ENCODE assay signal across 20 mouse cellular contexts in genomic region chr8:83103968-83104367, GRCm38 (mm10).
A peak's percentile ranks its signal among the peaks of the same experiment; 100 is the strongest.
DNase-seq lines count a peak whose midpoint lies in the region; ATAC-seq and TF ChIP-seq lines count a peak whose summit lies in the region.
"Had no signal": no experiment of that assay in that cellular context is flagged by ENCODE, and none has a peak within 500 bp of the region (broad histone marks: within the 10 kb centered on the region; RNA-seq: fewer than 3 reads in every experiment).

No protein-coding gene starts in this region.

- no peak overlapping the region for H3K27ac ChIP-seq in liver, adult 2 months (replicated peaks; ENCODE audit: insufficient read depth, low read depth, low read length)
- H3K27ac ChIP-seq in CH12.LX (ENCODE audit: insufficient read depth, low read depth) = no peak overlapping the region
- peak overlapping the region; percentile 94 for H3K27ac ChIP-seq in macrophage
- H3K27ac ChIP-seq: embryonic facial prominence, embryonic 15.5 days; forebrain, embryonic 10.5 days; gastrocnemius, adult 2 months; heart, embryonic 13.5 days; hindbrain, embryonic 15.5 days had no signal

- dilution Hi-C loops in CH12.LX (cut with MboI; ENCODE audit: extremely low pct_ligation_motif_present, extremely low pct_unique_long_range_greater_than_20kb, low sequenced_read_pairs) = no loop called here

- peak; percentile 48; the same call in 1 of the 2 replicates for ATAC-seq in neutrophil, adult 5-6 weeks (ENCODE audit: extremely low read depth, insufficient number of reproducible peaks, low FRiP score, poor library complexity, severe bottlenecking)
- ATAC-seq: forebrain, embryonic 14.5 days had no signal

- peak; percentile 60; the same call in 1 of the 2 replicates for TF ChIP-seq EP300 in CH12.LX (IDR thresholded peaks at IDR 0.05; ENCODE audit: low read length)

- DNase-seq in liver, adult 2 months (ENCODE audit: extremely low read depth, low read depth, low spot score) = peak; percentile 29
- DNase-seq in liver (no peak), CH12.LX (ENCODE audit: extremely low read depth) (no peak)
- no peak for DNase-seq in urinary bladder, postnatal 25 days (ENCODE audit: low spot score)
- no peak for DNase-seq in adrenal gland, adult 18-20 months (ENCODE audit: low spot score in 2 of 2)
- no peak for DNase-seq in gastrocnemius, postnatal 25 days
- DNase-seq: adrenal gland, postnatal 14 days; cerebellum, adult 2 months; cerebellum, postnatal 10 days; embryo, embryonic 11 days; gastrocnemius, adult 2 months; heart, postnatal 36 days had no signal

- in situ Hi-C loops in CH12.LX (cut with MboI; ENCODE audit: low pct_ligation_motif_present, low pct_unique_long_range_greater_than_20kb, low sequenced_read_pairs) = loop anchor here (5.0 kb wide), 1 partner anchor 73 kb away; no protein-coding TSS in a partner anchor

- no peak overlapping the region for H3K4me3 ChIP-seq in liver, adult 2 months (ENCODE audit: insufficient read depth, low read depth, low read length)
- H3K4me3 ChIP-seq in CH12.LX (replicated peaks in 1 of 3; ENCODE audit: low read depth in 2 of 3, low read length in 2 of 3, poor library complexity in 1 of 3) = no peak overlapping the region
- H3K4me3 ChIP-seq in macrophage (ENCODE audit: inconsistent target) = no peak overlapping the region
- H3K4me3 ChIP-seq: embryonic facial prominence, embryonic 15.5 days; erythroblast, embryonic 14.5 days; forebrain, embryonic 10.5 days; gastrocnemius, adult 2 months; heart, embryonic 13.5 days; hindbrain, embryonic 15.5 days had no signal

- no peaks in the 10 kb centered on the region for H3K79me2 ChIP-seq in liver, adult 2 months (ENCODE audit: control insufficient read depth, insufficient read depth, low read length)
- H3K79me2 ChIP-seq in CH12.LX (replicated peaks; ENCODE audit: control insufficient read depth, extremely low read depth, insufficient read depth, poor library complexity, severe bottlenecking) (no peaks in the 10 kb centered on the region), macrophage (ENCODE audit: inconsistent target) (no peaks in the 10 kb centered on the region)

- TF ChIP-seq RAD21 in CH12.LX (IDR thresholded peaks at IDR 0.05; ENCODE audit: low read depth, low read length) = no peak

- TF ChIP-seq POLR2A in liver, adult 2 months (IDR thresholded peaks at IDR 0.05; ENCODE audit: extremely low read depth, insufficient read depth, low read length) = no peak
- TF ChIP-seq POLR2A in CH12.LX (IDR thresholded peaks at IDR 0.05; ENCODE audit: low read depth, low read length) = no peak

- H3K27me3 ChIP-seq in liver, adult 2 months (ENCODE audit: control insufficient read depth, insufficient read depth, low read length) = no peaks in the 10 kb centered on the region
- H3K27me3 ChIP-seq in CH12.LX (replicated peaks) = no peaks in the 10 kb centered on the region
- H3K27me3 ChIP-seq: embryonic facial prominence, embryonic 15.5 days; heart, embryonic 13.5 days; hindbrain, embryonic 15.5 days had no signal

- peaks cover 5% of the 10 kb centered on the region for H3K9me3 ChIP-seq in CH12.LX (replicated peaks; ENCODE audit: low read length)
- H3K9me3 ChIP-seq: embryonic facial prominence, embryonic 15.5 days; forebrain, embryonic 10.5 days; heart, embryonic 13.5 days; hindbrain, embryonic 15.5 days had no signal

- no peaks in the 10 kb centered on the region for H3K4me1 ChIP-seq in liver, adult 2 months (ENCODE audit: control insufficient read depth, insufficient read depth, low read length)
- peaks cover 20 to 29% of the 10 kb centered on the region in 2 experiments for H3K4me1 ChIP-seq in CH12.LX (ENCODE audit: control insufficient read depth in 1 of 2, insufficient read depth in 2 of 2)
- H3K4me1 ChIP-seq: embryonic facial prominence, embryonic 15.5 days; heart, embryonic 13.5 days; hindbrain, embryonic 15.5 days had no signal

- H3K9ac ChIP-seq in liver, adult 2 months (ENCODE audit: low read depth, low read length) = no peak overlapping the region
- H3K9ac ChIP-seq in CH12.LX (ENCODE audit: insufficient read depth, low read depth) = no peak overlapping the region
- H3K9ac ChIP-seq: embryonic facial prominence, embryonic 15.5 days; heart, embryonic 13.5 days; hindbrain, embryonic 15.5 days had no signal

- H3K4me2 ChIP-seq in CH12.LX (ENCODE audit: insufficient read depth, low read depth, poor library complexity, severe bottlenecking) = no peak overlapping the region
- H3K4me2 ChIP-seq: embryonic facial prominence, embryonic 15.5 days; heart, embryonic 13.5 days; hindbrain, embryonic 15.5 days had no signal

- TF ChIP-seq CTCF in liver, adult 2 months (IDR thresholded peaks at IDR 0.05; ENCODE audit: low read depth, low read length) = no peak
- no peak for TF ChIP-seq CTCF in CH12.LX (conservative IDR thresholded peaks at IDR 0.05 in 1 of 2, IDR thresholded peaks at IDR 0.05 in 1 of 2; ENCODE audit: low read depth in 2 of 2, low read length in 2 of 2)

- H3K36me3 ChIP-seq in liver, adult 2 months (ENCODE audit: control insufficient read depth, insufficient read depth, low read length) = no peaks in the 10 kb centered on the region
- no peaks in the 10 kb centered on the region for H3K36me3 ChIP-seq in CH12.LX (replicated peaks in 1 of 2; ENCODE audit: control insufficient read depth in 1 of 2, insufficient read depth in 1 of 2, low read length in 1 of 2)
- H3K36me3 ChIP-seq in macrophage (ENCODE audit: inconsistent target) = no peaks in the 10 kb centered on the region
- H3K36me3 ChIP-seq: embryonic facial prominence, embryonic 15.5 days; forebrain, embryonic 10.5 days; heart, embryonic 13.5 days; hindbrain, embryonic 15.5 days had no signal

- 83% methylated on average over 2 of the region's 2 CpGs for WGBS in liver, adult 2 months
- 3% methylated on average over 2 of the region's 2 CpGs for WGBS in macrophage (ENCODE audit: missing documents)

TF ChIP-seq in CH12.LX, 34 proteins besides CTCF, POLR2A, EP300 and RAD21:
- TF ChIP-seq SIN3A (IDR thresholded peaks at IDR 0.05; ENCODE audit: low read length) = no peak
- TF ChIP-seq USF1 (IDR thresholded peaks at IDR 0.05; ENCODE audit: low read depth, low read length) = no peak
- TF ChIP-seq BHLHE40 (IDR thresholded peaks at IDR 0.05; ENCODE audit: low read depth, low read length) = peak; percentile 30; the same call in 1 of the 2 replicates
- TF ChIP-seq JUND (conservative IDR thresholded peaks at IDR 0.05; ENCODE audit: low read depth, low read length) = no peak
- peak; percentile 71 for TF ChIP-seq IRF4 (IDR thresholded peaks at IDR 0.05; ENCODE audit: low read depth, low read length)
- TF ChIP-seq MEF2A (IDR thresholded peaks at IDR 0.05; ENCODE audit: borderline replicate concordance, low read depth, low read length) = no peak
TF ChIP-seq in CH12.LX: peak in this region for 2.
